Mouse (Mus musculus) induced T-regulatory cell, adult 2 months (primary cell): ENCODE results near the gene Hivep2.

ENCODE experiments used
- DNase-seq: peaks from one replicate; pipeline ENCODE4 v3.0.0-alpha.2; 2012; ENCODE audit warnings: low read depth

Hivep2 gene

DNA sequence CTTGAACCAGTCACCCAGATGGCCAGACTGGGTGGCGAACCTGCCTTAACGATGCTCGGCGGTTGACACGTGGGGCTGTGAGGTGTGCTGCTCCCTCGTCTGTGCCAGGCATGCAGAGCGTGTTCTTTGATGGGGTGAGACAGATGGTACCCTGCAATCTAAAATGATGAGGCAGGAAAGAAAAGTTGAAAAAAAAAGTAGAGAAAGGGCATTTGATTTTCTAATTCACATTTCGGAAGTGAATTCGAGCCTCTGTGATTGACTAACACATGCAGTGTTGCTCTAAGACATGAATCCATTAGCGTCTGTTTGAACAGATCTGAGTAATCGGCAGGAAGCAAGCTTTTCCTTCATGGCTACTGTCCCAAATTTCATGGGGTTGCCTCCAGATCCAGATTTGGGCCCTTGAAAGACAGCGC, 119.4 kb downstream of the Hivep2 start:
- DNase-seq = peak; percentile 77

DNA sequence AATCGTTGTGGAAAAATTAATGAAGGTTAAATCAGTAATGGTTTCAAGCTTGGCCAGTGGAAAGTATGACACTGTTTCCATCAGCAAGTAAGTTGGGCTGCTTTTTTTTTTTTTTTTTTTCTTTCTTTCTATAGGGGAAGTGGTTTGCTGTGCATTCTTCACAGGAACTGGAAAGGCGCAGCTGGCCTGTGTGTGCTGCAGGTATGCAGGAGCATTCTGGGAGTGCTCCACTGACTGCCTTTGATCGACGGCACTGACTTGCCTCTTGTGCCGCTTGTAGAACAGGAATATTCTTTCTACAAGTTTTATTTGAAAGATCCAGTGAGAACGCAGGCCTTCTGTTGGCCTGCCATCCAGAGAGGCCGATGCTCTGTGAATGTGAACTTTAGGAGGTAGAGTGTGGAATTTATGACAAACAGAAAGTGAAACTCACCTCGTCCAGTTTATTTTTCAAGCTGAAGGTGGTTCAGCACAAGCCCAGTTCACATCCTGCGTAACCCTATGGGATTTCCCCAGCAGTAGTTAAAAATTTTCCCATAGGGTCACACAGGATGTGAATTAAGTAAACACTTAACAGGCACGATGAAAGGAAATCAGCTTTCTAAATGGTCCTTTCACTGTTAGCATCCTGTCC, 120.1 kb downstream of the Hivep2 start:
- peak; percentile 94 for DNase-seq

DNA sequence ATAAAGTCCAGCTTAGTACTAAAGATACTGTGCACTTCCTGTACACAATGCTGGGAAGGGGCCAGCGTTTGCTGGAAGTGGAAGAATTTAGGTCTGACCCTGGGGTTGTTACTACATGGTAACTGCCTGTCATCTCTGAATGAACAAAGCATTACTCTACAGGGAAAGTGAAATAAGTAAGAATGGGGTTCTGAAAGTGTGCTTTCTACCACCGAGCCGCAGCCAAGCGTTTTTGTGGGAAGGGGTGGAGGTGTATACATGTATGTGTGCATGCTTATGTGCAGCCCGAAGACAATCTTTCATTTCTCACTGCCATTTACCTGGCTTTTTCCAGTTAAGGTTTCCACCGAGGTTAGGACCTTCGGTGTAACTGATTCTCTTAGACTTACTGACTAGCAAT, 121.4 kb downstream of the Hivep2 start:
- DNase-seq = peak; percentile 72

DNA sequence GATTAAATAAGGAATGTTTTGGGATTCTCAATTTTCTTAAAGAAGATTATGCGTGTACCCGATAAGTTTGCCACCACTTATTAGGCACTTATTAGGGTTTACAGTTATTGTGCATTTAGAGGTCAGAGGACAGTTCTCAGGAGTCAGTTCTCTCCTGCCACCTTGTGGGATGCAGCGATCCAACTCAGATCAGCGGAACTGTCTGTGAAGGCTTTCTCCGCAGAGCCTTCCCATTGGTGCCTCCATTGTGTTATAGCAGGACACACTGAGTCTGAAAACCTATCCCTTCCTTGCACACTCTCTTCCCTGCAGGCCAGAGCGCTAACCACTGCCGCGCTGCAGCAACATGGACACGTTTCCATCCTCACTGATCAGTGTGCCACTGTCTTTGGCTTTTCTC, 123.6 kb downstream of the Hivep2 start:
- no peak for DNase-seq

DNA sequence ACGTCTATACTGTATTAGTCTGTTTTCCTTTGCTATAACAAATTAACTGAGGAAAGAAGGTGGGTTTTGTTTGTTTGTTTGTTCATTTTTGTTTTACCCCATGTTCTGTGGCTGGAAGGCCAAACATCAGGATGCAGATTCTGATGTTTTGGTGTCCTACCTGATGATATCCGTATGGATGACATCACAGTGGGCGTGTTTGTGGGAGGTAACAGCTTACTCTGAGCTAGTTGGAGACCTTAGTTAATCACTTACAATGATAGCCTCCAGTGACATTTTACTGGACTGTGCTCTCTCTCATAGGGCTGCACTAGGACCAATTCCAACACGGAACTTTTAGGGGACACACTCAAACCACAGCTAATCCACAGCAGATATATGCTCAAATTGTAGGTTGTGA, 128.2 kb downstream of the Hivep2 start:
- peak; percentile 55 for DNase-seq

DNA sequence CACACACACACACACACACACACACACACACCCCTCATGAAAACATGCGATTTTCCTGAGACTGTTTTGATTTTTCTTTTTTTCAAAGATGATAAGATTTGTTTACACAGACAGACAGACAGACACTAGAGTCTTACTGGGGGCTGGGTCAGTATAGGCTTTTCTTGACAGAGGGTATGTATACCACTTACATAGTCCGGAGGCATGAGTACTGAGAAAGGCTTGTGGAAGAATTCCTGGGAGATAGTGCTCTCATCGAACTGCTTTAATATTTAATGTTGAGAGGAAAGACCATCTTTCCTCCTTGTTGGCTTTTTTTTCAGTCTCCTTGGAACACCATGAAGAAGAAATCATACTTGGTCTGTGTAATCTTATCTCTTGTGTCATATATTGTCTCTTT, 130.2 kb downstream of the Hivep2 start:
- DNase-seq = no peak

DNA sequence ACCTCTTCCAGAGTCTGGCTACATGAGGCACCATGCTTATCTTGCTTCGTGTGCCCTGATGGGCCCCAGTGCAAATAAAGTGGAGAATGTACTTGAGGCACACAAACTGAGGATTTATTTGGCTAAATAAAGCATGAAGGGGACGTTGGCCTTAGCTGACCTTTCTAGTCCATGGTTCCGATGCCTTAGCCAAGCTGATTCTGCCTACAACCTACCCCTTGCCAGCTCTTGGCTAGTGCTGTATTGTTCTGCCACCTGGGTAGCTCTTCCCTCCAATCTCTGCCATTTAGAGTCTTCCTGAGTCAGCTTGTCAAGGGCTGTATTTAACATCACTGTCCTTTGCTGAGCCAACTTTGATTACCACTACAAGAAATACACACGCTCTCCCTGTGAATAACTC, 133.3 kb downstream of the Hivep2 start:
- no peak for DNase-seq

DNA sequence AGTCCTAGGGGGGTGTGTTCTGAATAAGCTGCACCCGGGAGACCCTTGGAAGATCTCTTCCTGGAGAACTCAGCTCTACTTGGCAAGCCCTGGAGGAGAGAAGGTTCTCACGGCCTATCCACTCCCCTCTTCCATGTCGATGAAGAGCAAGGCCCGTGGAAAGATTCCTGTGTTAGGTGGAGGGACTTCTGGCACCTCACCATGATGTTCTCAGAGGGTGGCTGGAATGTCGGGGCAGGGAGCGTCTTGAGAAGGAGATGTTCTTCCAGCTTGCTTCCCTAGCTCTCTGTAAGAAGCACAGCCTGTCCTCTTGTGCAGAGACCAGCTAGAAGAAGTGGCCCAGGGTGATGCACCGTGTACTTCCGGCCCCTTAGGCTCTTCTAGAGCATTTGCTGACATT, 134.2 kb downstream of the Hivep2 start:
- DNase-seq = no peak

DNA sequence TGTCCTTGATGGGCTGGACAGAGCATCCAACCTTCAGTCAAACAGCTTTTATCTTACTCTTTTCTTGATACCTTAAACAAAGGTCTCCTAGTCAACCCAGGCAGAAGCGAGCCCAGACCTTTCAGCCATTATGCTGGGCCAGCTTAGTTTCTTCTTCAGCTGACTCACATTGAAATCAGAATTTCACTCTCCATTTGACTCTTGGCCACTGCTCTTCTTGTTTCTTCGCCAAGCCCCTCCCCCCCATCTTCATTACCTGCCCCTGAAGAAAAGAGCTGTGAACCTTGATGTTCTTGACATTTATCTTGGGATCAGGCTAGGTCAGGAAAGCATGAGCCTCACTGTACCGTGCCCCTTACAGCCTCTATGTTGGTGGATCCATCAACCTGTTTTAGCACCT, 135.0 kb downstream of the Hivep2 start:
- DNase-seq = no peak

DNA sequence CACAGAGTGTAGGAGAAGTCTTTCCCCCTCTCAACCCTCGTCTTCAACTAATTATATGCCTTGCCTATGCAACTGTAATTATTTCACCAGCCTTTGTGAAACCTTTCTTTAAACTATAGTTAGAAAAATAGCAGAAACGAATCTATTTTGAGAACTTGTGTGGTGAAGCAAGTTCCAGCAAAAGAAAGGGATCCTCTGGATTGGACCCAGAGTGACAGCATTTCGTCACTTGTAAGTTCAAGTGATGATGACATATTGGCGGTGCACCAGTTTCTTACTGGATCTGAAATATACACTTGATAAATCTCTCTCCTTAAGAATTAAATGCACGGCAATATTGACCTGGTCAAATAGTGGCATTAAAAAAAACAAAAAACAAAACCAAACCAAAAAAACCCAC, 136.1 kb downstream of the Hivep2 start:
- DNase-seq = no peak

DNA sequence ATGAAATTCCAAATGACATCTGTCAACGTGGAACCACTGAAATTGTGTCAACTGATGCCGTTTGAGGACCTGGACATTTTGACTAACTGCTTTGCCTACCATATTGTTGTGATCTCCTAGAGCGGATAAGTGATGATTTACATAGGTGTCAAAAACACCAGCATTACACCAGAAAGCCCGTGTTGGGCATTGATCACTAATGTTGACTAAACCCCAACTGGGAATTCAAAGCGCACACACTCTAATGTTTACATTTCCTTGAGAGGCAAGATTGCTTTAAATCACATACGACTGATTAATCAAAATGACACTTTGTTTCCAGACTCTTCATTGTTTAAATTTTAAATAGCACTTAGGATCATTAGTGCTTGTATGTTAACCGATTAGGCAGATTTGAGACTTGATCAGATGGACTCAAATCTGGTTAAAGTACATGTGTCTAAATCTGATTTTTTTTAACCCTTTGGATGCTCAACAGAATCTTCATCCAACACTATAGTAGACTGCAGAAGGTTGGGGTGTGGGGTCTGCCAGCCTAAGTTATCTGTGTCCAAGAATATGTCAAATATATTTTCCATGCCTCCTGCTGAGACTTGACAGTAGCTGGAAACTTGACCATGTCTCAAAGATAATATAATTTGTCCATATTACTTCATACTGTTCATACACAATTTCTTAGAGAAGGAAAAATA, 142.3 kb downstream of the Hivep2 start:
- no peak for DNase-seq

DNA sequence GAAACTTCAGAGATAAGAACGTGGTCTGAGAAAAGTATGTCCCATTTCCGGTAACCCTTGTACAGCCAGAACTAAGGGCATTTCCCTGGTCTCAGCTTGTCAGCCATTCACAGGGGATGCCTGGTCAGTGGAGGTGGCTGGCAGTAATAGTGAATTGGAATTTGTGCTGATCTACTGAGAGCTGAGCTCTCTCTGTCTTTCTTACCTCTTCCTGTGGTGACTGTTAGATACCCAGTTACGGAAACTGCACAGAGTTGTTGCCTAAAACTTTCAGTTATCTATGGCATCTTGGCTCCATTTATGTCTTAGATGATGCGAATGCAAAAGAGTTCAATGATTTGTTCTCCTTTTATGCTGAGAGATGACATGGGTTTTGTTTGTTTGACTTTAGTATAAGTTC, 150.0 kb downstream of the Hivep2 start:
- peak; percentile 72 for DNase-seq

DNA sequence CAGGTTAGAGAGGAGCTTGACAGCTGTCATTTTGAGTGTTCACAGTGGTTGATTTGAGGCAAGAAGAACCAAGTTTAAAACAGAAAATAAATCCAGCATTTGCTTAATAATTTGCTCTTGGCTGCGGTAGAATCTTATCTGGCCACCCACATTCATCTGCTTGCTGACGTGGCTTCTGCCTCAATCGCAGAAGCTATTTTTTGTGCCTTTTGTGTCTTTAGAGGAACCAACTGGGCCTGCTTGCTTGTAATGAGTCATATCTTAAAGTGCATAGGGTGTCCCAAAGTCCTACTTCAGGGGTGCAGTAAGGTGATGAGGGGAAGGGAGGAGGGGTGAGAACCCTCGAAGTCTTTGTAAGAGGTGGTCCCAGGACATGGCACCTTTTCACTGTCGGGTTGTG, 151.1 kb downstream of the Hivep2 start:
- peak; percentile 59 for DNase-seq

DNA sequence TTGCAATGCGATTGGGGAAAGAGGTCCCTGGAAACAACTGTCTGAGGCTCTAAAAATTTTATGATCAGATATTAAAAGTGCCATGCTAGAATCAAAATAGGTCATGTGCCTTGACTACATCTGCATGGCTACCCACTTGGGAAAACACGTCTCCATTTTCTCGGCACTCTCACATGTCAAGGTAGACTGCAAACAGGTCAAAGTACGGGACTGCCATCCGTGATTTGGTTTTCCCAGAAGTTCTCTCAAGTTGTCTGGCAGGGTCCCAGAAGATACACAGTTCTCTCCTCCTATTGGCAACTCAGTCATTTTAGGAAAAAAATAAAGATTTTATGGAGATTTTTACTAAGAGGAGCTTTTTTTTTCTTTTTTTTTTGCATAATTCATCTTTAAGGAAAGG, 153.3 kb downstream of the Hivep2 start:
- no peak for DNase-seq

DNA sequence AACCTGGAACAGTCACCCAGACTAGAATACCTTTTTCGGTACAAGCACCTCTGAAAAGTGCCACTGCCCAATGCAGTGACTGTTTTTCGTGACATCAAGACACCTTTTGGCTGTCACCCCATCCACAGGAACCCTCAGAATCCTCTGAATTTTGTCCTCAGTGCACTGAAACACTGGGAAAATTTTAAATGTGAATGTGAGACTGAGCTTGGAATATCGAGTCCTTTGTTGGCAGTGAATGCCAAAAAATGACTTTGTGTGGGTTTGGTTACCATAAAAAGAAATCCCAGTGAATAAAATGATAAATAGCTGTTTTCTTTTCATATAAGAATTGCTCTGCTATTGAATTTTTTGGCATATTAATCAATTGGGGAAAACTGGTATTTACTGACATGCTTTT, 154.6 kb downstream of the Hivep2 start:
- no peak for DNase-seq

DNA sequence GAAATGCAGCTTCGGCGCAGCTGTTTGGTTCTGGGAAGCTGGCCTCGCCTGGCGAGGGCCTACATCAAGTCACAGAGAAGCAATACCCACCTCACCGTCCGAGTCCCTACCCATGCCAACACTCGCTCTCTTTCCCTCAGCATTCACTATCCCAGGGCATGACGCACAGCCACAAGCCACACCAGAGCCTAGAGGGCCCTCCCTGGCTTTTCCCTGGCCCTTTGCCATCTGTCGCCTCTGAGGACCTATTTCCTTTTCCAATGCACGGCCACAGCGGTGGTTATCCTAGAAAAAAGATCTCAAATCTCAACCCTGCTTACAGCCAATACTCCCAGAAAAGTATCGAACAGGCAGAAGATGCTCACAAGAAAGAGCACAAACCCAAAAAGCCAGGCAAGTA, 162.0 kb downstream of the Hivep2 start:
- no peak for DNase-seq

DNA sequence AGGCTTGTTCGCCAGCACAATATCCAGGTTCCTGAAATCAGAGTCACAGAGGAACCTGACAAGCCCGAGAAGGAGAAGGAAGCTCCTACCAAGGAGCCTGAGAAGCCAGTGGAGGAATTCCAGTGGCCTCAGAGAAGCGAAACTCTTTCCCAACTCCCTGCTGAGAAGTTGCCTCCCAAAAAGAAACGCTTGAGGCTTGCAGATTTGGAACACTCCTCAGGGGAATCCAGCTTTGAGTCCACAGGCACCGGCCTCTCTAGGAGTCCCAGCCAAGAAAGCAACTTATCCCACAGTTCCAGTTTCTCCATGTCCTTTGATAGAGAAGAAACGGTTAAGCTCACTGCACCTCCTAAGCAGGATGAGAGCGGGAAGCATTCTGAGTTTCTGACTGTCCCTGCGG, 164.4 kb downstream of the Hivep2 start:
- no peak for DNase-seq

DNA sequence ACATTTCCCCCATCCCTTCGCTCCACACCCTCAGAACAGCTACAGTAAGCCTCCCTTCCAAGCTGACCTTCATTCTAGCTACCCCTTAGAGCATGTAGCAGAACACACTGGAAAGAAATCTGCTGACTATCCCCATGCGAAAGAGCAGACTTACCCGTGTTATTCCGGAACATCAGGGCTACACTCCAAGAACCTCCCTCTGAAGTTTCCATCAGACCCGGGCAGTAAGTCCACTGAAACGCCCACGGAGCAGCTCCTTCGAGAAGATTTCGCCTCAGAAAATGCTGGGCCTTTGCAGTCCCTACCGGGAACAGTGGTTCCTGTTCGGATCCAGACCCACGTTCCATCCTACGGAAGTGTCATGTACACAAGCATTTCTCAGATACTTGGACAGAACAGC, 165.4 kb downstream of the Hivep2 start:
- no peak for DNase-seq

DNA sequence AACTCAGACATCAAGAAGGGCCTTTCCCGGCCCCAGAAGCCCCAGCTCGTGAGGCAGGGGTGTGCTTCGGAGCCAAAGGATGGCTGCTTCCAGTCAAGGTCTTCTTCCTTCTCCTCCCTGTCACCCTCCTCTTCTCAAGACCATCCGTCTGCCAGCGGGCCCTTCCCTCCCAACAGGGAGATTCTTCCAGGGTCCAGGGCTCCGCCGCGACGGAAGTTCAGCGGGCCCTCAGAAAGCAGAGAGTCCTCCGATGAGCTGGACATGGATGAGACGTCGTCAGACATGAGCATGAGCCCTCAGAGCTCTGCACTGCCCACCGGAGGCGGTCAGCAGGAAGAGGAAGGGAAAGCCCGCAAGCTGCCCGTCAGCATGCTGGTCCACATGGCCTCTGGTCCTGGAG, 166.2 kb downstream of the Hivep2 start:
- no peak for DNase-seq

DNA sequence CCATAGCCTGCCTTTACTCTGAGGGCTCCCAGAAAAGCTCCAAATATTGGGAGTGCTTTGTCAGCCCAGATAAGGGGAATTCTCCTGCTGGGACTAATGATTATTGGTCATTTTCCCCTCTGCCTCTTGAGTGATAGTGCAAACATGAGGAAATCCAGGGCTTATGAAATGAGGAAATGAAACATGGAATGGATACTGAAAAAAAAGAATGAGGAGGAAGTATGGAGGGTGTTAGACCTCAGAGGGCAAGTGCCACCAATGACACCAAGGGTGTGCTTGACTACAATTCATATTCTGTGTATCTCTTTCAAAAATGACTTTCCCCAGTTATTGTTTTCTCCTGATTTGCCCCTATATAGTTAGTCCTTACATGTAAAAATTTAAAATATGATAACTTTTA, 167.1 kb downstream of the Hivep2 start:
- no peak for DNase-seq

DNA sequence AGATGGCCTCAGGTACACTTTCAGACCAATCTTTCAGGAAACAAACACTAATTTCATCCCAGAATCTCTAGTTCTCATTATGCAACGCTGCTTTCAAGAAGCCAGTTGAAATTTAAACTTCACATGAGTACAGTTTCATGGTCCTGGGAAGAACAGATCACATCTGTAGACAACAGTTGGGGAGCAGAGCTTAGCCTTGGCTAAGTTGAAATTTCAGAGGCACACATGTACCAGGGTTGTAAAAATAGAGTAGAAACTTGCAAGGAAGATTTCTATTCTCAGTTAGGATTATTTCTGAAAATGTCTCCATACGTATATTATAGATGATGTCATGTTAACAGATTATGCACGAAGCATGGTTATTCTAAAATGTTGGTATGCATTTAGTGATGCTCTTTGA, 172.8 kb downstream of the Hivep2 start:
- DNase-seq = no peak

DNA sequence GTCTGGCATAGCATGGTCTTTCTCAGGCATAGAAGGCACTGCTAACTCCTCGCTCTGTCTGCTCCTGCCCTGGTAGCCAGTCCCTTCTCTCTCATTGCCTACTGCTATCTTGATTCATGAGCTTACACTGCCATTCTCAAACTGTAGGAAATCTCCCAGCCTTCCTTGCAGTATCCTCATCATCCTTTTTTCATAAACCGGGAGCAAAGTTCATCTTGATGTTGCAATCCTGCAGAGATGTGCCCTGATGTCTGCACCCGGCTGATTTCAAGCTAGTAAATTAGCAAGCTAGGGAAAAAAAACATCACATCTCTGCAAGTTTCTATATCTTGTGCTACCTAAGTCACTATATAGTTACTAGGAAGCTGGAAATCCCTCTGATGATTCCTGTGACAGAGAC, 179.0 kb downstream of the Hivep2 start:
- no peak for DNase-seq

DNA sequence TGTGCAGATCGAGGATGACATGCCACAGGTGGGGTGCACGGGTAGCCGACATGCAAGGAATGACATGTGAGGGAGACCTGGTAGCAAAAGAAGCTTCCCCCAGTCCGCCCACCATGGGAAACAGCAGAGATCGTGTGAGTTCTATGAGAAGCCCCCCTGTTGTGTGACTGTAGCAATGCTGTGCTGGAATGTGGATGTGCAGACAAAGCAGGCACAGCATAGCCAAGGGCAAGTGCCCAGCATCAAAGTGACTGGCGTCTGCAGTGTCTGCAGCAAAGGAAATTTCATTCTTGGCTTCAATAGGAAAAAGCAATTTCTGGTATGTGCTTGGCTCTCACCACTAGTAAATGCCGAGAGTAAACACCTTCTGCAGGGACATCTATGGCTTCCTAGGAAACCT, 199.0 kb downstream of the Hivep2 start:
- DNase-seq = no peak

DNA sequence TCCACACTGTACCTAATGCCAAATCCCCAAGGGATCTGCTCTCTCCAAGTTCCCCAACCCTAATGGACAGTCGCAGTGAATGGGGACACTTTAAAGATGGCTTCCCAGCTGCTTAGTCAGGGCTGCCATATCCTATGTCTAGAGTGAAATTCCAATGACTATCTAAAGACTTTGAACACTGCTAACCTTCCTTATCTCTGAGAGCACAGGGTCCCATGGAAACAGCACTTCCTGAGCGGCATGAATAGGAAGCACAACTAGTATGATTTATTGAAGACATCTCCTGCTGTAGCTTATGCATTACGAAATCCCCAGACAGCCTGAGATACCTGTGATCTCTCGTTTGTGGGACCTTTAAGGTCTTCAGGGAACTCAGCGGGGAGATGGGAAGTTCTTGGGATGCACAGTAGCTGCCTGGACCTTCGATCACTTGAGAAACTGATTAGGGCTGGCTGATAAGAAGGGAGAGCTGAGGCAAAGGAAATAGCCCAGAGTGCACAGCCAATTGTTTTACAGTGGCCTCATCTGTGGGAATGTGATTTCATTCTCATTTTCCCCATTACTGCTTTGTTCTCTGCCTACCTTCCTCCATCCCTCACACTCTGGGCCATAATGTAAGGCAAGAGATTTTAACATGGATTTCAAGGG, 202.4 kb downstream of the Hivep2 start:
- DNase-seq = no peak
